Mouse (Mus musculus) T-helper 2 cell (primary cell): Measurements from ENCODE around the gene 5530401A14Rik.

Experiments
- in situ Hi-C: fragments of 300-600 bp; cut with MboI, MseI; formaldehyde crosslinking; loops from one replicate; pipeline ENCODE4 v1.15.1; 2025; ENCODE audit warnings: high pct_unique_total_duplicates

5530401A14Rik gene

DNA sequence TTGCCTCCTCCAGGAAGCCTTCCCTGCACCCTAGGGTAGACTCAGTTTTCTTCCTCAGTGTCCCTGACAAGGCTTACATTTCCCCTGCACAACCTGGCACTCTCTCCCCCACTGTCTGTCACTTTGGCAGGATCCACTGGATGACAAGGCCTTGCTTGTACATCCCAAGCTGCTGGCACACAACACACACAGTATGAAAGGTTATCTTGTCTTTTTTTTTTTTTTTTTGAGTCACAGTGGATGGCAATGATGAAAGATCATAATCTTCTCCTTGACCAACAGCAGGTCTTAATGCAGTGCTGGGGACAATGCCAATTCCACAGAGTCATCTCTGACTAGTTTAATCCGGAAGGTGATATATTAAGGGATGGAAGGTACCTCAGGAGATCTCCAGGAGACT is 77.0 kb downstream of the 5530401A14Rik start:
- in situ Hi-C loops = no loop called here

DNA sequence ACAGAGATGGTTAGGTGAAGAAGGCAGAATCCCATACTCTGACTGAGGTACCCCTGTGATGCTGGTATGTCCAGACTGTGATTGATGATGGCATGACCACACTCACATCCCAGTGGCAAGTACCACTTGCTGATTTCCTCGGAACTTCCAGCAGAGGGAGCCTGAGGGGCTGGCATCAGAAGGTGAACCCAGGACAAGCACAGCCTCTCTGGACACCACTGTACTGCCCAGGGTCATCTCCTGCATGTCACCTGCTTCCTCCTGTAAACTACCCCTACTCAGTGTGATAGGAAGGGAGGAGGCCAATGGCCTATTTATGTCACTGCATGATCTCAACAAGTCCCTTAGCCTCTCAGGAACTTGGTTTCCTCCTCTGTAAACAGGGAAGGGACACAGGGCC is 80.5 kb downstream of the 5530401A14Rik start:
- in situ Hi-C loops = no loop called here

- in situ Hi-C loops = no loop called here
Observed at GRCm38 (mm10) chr11:81942167-81942566, 81.7 kb downstream of the 5530401A14Rik start.
